Mouse (Mus musculus): ENCODE measurements around the gene Fbxo41. TPM values are rescaled to one million over a fixed set of nuclear protein-coding genes. Genes with fewer than 3 reads are reported as not detected.
"Not testable (repeated sequence)": the region's sequence is repeated elsewhere in the genome, so short reads cannot be mapped to it uniquely, and the experiment has no call there.

The Fbxo41 gene
- polyA plus RNA-seq, 1 experiment from 2014 or later, result 4.8 TPM

GRCm38 (mm10) chr6:85459621-85460020, 43.2 kb downstream of the Fbxo41 start:
- H3K27me3 ChIP-seq, result no peaks in the 10 kb centered on the region
- no peak overlapping the region for H3K27ac ChIP-seq (replicated peaks)
- H3K4me1 ChIP-seq (replicated peaks), result peaks cover 38% of the 10 kb centered on the region
- H3K4me2 ChIP-seq, result no peak overlapping the region
- no peaks in the 10 kb centered on the region for H3K9me3 ChIP-seq
- peaks cover 61% of the 10 kb centered on the region for H3K36me3 ChIP-seq
- ATAC-seq (ENCODE audit: low read depth), result no peak
- no peak overlapping the region for H3K9ac ChIP-seq
- H3K4me3 ChIP-seq, result no peak overlapping the region
- WGBS, result 90% methylated on average over 2 of the region's 2 CpGs

- ATAC-seq (ENCODE audit: low read depth), result no peak
- Histone ChIP-seq H3K9ac (peak overlapping the region; percentile 97), H3K4me1 (replicated peaks) (peaks cover 55% of the 10 kb centered on the region), H3K4me3 (peak overlapping the region; percentile 88), H3K4me2 (peak overlapping the region; percentile 98), H3K36me3 (no peaks in the 10 kb centered on the region), H3K27ac (replicated peaks) (peak overlapping the region; percentile 94; the same call in 1 of the 2 replicates), H3K27me3 (no peaks in the 10 kb centered on the region), H3K9me3 (no peaks in the 10 kb centered on the region)
- WGBS, result 12% methylated on average over 7 of the region's 7 CpGs
These were observed 50.0 kb downstream of the Fbxo41 start for GRCm38 (mm10) chr6:85452816-85453215.

GRCm38 (mm10) chr6:85452411-85452665, 50.5 kb downstream of the Fbxo41 start:
- Histone ChIP-seq H3K4me2 (peak overlapping the region; percentile 98), H3K9ac (peak overlapping the region; percentile 97), H3K27ac (replicated peaks) (peak overlapping the region; percentile 94), H3K27me3 (no peaks in the 10 kb centered on the region), H3K4me3 (peak overlapping the region; percentile 88), H3K4me1 (replicated peaks) (peaks cover 53% of the 10 kb centered on the region), H3K9me3 (no peaks in the 10 kb centered on the region), H3K36me3 (peaks cover 2% of the 10 kb centered on the region; the same call in 1 of the 2 replicates)
- WGBS, result 0% methylated on average over 15 of the region's 15 CpGs
- ATAC-seq (ENCODE audit: low read depth), result peak; percentile 9

GRCm38 (mm10) chr6:85451664-85452410, 51.0 kb downstream of the Fbxo41 start, which contains the start of gene Pradc1:
Pradc1 (minus strand) TSS chr6:85451970.
- peak; percentile 95 for ATAC-seq (ENCODE audit: low read depth)
- under 1% methylated on average over 54 of the region's 54 CpGs for WGBS
- Histone ChIP-seq H3K4me3 (peak within 1 kb of the TSS; percentile 88), H3K36me3 (peaks cover 7% of the 10 kb centered on the region), H3K4me1 (replicated peaks) (peaks cover 48% of the 10 kb centered on the region), H3K27me3 (no peaks in the 10 kb centered on the region), H3K9ac (peak within 1 kb of the TSS; percentile 97), H3K9me3 (no peaks in the 10 kb centered on the region), H3K4me2 (peak within 1 kb of the TSS; percentile 98), H3K27ac (replicated peaks) (peak within 1 kb of the TSS; percentile 94)

GRCm38 (mm10) chr6:85450697-85451663, 51.8 kb downstream of the Fbxo41 start, which contains the start of gene Cct7:
Cct7 (plus strand) TSS chr6:85451514.
- Histone ChIP-seq H3K9ac (peak within 1 kb of the TSS; percentile 97), H3K27me3 (no peaks in the 10 kb centered on the region), H3K9me3 (no peaks in the 10 kb centered on the region), H3K36me3 (peaks cover 16% of the 10 kb centered on the region), H3K4me3 (peak within 1 kb of the TSS; percentile 88), H3K4me2 (peak within 1 kb of the TSS; percentile 98), H3K4me1 (replicated peaks) (peaks cover 40% of the 10 kb centered on the region), H3K27ac (replicated peaks) (peak within 1 kb of the TSS; percentile 94)
- peak; percentile 96 for ATAC-seq (ENCODE audit: low read depth)
- 3% methylated on average over 94 of the region's 96 CpGs for WGBS

GRCm38 (mm10) chr6:85450140-85450539, 52.7 kb downstream of the Fbxo41 start:
- peak overlapping the region; percentile 98 for H3K4me2 ChIP-seq
- peaks cover 24% of the 10 kb centered on the region for H3K36me3 ChIP-seq
- peaks cover 33% of the 10 kb centered on the region for H3K4me1 ChIP-seq (replicated peaks)
- ATAC-seq (ENCODE audit: low read depth); H3K27me3 ChIP-seq; H3K9me3 ChIP-seq; H3K27ac ChIP-seq (replicated peaks): not testable (repeated sequence)
- peak overlapping the region; percentile 88; the same call in 1 of the 2 replicates for H3K4me3 ChIP-seq
- H3K9ac ChIP-seq, result peak overlapping the region; percentile 78; the same call in 1 of the 2 replicates
- WGBS, result 80% methylated on average over 1 of the region's 1 CpGs

- no peak for ATAC-seq (ENCODE audit: low read depth)
- Histone ChIP-seq H3K4me3 (no peak overlapping the region), H3K4me2 (no peak overlapping the region), H3K9me3 (no peaks in the 10 kb centered on the region), H3K27ac (replicated peaks) (no peak overlapping the region), H3K4me1 (replicated peaks) (peaks cover 6% of the 10 kb centered on the region; the same call in 1 of the 2 replicates), H3K36me3 (peaks cover 43% of the 10 kb centered on the region), H3K9ac (no peak overlapping the region), H3K27me3 (no peaks in the 10 kb centered on the region)
- 88% methylated on average over 6 of the region's 6 CpGs for WGBS
These were observed 55.4 kb downstream of the Fbxo41 start for GRCm38 (mm10) chr6:85447351-85447750.

GRCm38 (mm10) chr6:85445286-85445685, 57.5 kb downstream of the Fbxo41 start:
- Histone ChIP-seq H3K9me3 (no peaks in the 10 kb centered on the region), H3K27me3 (no peaks in the 10 kb centered on the region), H3K36me3 (peaks cover 64% of the 10 kb centered on the region), H3K9ac (no peak overlapping the region), H3K4me1 (replicated peaks) (no peaks in the 10 kb centered on the region; the same call in 1 of the 2 replicates), H3K4me3 (no peak overlapping the region), H3K27ac (replicated peaks) (no peak overlapping the region), H3K4me2 (no peak overlapping the region)
- 86% methylated on average over 5 of the region's 5 CpGs for WGBS
- ATAC-seq (ENCODE audit: low read depth), result no peak

GRCm38 (mm10) chr6:85444266-85444965, 58.4 kb downstream of the Fbxo41 start:
- no peak for ATAC-seq (ENCODE audit: low read depth)
- Histone ChIP-seq H3K4me2 (no peak overlapping the region), H3K4me3 (no peak overlapping the region), H3K9ac (no peak overlapping the region), H3K4me1 (replicated peaks) (no peaks in the 10 kb centered on the region), H3K9me3 (no peaks in the 10 kb centered on the region), H3K36me3 (peaks cover 73% of the 10 kb centered on the region), H3K27me3 (no peaks in the 10 kb centered on the region), H3K27ac (replicated peaks) (no peak overlapping the region)
- 90% methylated on average over 8 of the region's 8 CpGs for WGBS

- no peaks in the 10 kb centered on the region for H3K4me1 ChIP-seq (replicated peaks)
- WGBS, result 83% methylated on average over 3 of the region's 3 CpGs
- no peak for ATAC-seq (ENCODE audit: low read depth)
- no peak overlapping the region for H3K9ac ChIP-seq
- no peaks in the 10 kb centered on the region for H3K27me3 ChIP-seq
- H3K9me3 ChIP-seq, result no peaks in the 10 kb centered on the region
- H3K4me2 ChIP-seq, result no peak overlapping the region
- H3K27ac ChIP-seq (replicated peaks), result no peak overlapping the region
- H3K36me3 ChIP-seq, result peaks cover 80% of the 10 kb centered on the region
- no peak overlapping the region for H3K4me3 ChIP-seq
These were observed 59.1 kb downstream of the Fbxo41 start for GRCm38 (mm10) chr6:85443488-85444233.

GRCm38 (mm10) chr6:85441142-85441541, 61.7 kb downstream of the Fbxo41 start:
- H3K9ac ChIP-seq, result no peak overlapping the region
- ATAC-seq (ENCODE audit: low read depth), result no peak
- H3K27ac ChIP-seq (replicated peaks), result no peak overlapping the region
- no peak overlapping the region for H3K4me3 ChIP-seq
- 92% methylated on average over 4 of the region's 4 CpGs for WGBS
- H3K4me2 ChIP-seq, result no peak overlapping the region
- peaks cover 73% of the 10 kb centered on the region for H3K36me3 ChIP-seq
- no peaks in the 10 kb centered on the region for H3K9me3 ChIP-seq
- H3K4me1 ChIP-seq (replicated peaks), result no peaks in the 10 kb centered on the region
- no peaks in the 10 kb centered on the region for H3K27me3 ChIP-seq
